Mouse (Mus musculus): ENCODE data around the gene Mx1. TPM values are rescaled to one million over a fixed set of nuclear protein-coding genes. Genes with fewer than 3 reads are reported as not detected.

Mx1 gene
- total and polyA plus RNA-seq, 3 experiments: 0.72 to 8.6 (median 7.8) TPM

DNA sequence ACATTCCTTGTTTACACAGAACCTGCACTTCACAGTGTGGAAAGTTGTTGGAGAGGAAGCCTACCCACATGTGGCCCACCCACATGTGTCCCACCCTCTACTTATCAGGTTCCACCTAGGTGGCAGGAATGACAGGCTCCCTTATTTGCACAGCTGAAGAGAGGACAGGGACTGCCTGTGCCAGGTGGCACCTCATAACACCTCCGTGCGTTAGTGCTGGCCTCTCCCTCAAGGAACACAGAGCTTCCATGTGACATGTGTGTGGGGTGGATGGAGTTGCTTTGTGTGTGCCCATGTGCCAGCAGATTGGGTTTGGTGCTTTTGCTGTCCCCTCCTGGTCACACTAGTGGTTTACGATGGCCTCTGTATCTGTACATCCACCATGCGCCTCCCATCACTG, 62.7 kb downstream of the Mx1 start:
- Histone ChIP-seq H3K36me3 (replicated peaks in 1 of 2; ENCODE audit: control insufficient read depth in 1 of 2, insufficient read depth in 1 of 2, low read length in 1 of 2) (no peaks in the 10 kb centered on the region), H3K9ac (ENCODE audit: insufficient read depth, low read depth) (no peak overlapping the region), H3K4me3 (replicated peaks in 1 of 3; ENCODE audit: low read depth in 2 of 3, low read length in 2 of 3, poor library complexity in 1 of 3) (no peak overlapping the region), H3K4me2 (ENCODE audit: insufficient read depth, low read depth, poor library complexity, severe bottlenecking) (no peak overlapping the region), H3K4me1 (ENCODE audit: control insufficient read depth in 1 of 2, insufficient read depth in 2 of 2) (peaks cover 7 to 60% of the 10 kb centered on the region in 2 experiments), H3K9me3 (replicated peaks; ENCODE audit: low read length) (no peaks in the 10 kb centered on the region), H3K79me2 (replicated peaks; ENCODE audit: control insufficient read depth, extremely low read depth, insufficient read depth, poor library complexity, severe bottlenecking) (no peaks in the 10 kb centered on the region), H3K27ac (ENCODE audit: insufficient read depth, low read depth) (no peak overlapping the region), H3K27me3 (replicated peaks) (no peaks in the 10 kb centered on the region)
- DNase-seq (ENCODE audit: extremely low read depth): no peak
- dilution Hi-C loops (cut with MboI; ENCODE audit: extremely low pct_ligation_motif_present, extremely low pct_unique_long_range_greater_than_20kb, low sequenced_read_pairs) (no loop called here), in situ Hi-C loops (cut with MboI; ENCODE audit: low pct_ligation_motif_present, low pct_unique_long_range_greater_than_20kb, low sequenced_read_pairs) (no loop called here)
- TF ChIP-seq POLR2AphosphoS2 (IDR thresholded peaks at IDR 0.05; ENCODE audit: low read depth, low read length) (no peak), JUND (conservative IDR thresholded peaks at IDR 0.05; ENCODE audit: low read depth, low read length) (no peak), SIN3A (IDR thresholded peaks at IDR 0.05; ENCODE audit: low read length) (no peak), TCF12 (IDR thresholded peaks at IDR 0.05; ENCODE audit: low read depth, low read length) (no peak), CTCF (conservative IDR thresholded peaks at IDR 0.05 in 1 of 2, IDR thresholded peaks at IDR 0.05 in 1 of 2; ENCODE audit: low read depth in 2 of 2, low read length in 2 of 2) (no peak), IRF4 (IDR thresholded peaks at IDR 0.05; ENCODE audit: low read depth, low read length) (no peak), MXI1 (IDR thresholded peaks at IDR 0.05; ENCODE audit: low read depth, low read length) (no peak), CHD2 (IDR thresholded peaks at IDR 0.05; ENCODE audit: low read length) (no peak), ZNF384 (IDR thresholded peaks at IDR 0.05; ENCODE audit: low read depth, low read length) (no peak), MAZ (IDR thresholded peaks at IDR 0.05; ENCODE audit: low read depth, low read length) (no peak), USF2 (conservative IDR thresholded peaks at IDR 0.05; ENCODE audit: low read depth, low read length) (no peak), EP300 (IDR thresholded peaks at IDR 0.05; ENCODE audit: low read length) (no peak), MAFK (IDR thresholded peaks at IDR 0.05; ENCODE audit: insufficient replicate concordance, low read length) (no peak), E2F4 (IDR thresholded peaks at IDR 0.05; ENCODE audit: insufficient replicate concordance, low read depth, low read length) (no peak), POLR2A (IDR thresholded peaks at IDR 0.05; ENCODE audit: low read depth, low read length) (no peak), USF1 (IDR thresholded peaks at IDR 0.05; ENCODE audit: low read depth, low read length) (no peak), KAT2A (IDR thresholded peaks at IDR 0.05; ENCODE audit: insufficient replicate concordance, low read length) (no peak), TBP (conservative IDR thresholded peaks at IDR 0.05; ENCODE audit: low read depth, low read length) (no peak)

DNA sequence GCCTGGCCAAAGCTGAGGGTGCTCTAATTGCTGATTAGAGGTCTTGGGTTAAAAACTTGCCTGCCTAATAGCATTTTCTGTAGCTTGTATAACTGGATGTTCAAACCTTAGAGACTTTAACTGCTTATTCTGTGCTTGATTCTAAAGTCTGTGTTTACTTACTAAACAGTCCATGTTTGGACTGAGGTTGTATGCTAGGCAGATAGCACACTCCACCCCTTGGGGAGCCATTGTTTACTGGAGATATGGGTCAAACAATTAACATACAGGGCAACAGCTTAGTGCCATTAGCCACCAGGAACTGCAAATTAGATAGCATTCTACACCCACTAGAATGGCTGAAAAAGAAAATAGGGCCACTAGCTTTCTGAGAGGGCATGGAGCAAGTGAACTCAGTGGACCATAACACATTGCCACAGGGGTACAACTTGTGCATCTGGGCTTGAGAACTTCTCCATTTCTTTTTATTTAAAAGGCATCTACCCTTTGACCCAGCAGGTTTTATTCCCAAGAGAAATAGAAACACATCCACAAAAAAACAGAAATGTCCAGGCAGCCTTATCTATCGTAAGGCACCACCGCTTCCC, 64.7 kb downstream of the Mx1 start:
- no peak for TF ChIP-seq CHD1 (IDR thresholded peaks at IDR 0.05; ENCODE audit: low read depth, low read length)
- TF ChIP-seq CHD2 (IDR thresholded peaks at IDR 0.05; ENCODE audit: low read length): no peak
- TF ChIP-seq IRF4 (IDR thresholded peaks at IDR 0.05; ENCODE audit: low read depth, low read length): no peak
- TF ChIP-seq EP300 (IDR thresholded peaks at IDR 0.05; ENCODE audit: low read length): no peak
- no peak for TF ChIP-seq ZKSCAN1 (IDR thresholded peaks at IDR 0.05; ENCODE audit: borderline replicate concordance, low read depth, low read length)
- Histone ChIP-seq H3K4me2 (ENCODE audit: insufficient read depth, low read depth, poor library complexity, severe bottlenecking) (no peak overlapping the region), H3K4me1 (ENCODE audit: control insufficient read depth in 1 of 2, insufficient read depth in 2 of 2) (peaks cover 7 to 60% of the 10 kb centered on the region in 2 experiments), H3K36me3 (replicated peaks in 1 of 2; ENCODE audit: control insufficient read depth in 1 of 2, insufficient read depth in 1 of 2, low read length in 1 of 2) (no peaks in the 10 kb centered on the region), H3K27me3 (replicated peaks) (no peaks in the 10 kb centered on the region), H3K27ac (ENCODE audit: insufficient read depth, low read depth) (no peak overlapping the region), H3K79me2 (replicated peaks; ENCODE audit: control insufficient read depth, extremely low read depth, insufficient read depth, poor library complexity, severe bottlenecking) (no peaks in the 10 kb centered on the region), H3K9ac (ENCODE audit: insufficient read depth, low read depth) (no peak overlapping the region), H3K9me3 (replicated peaks; ENCODE audit: low read length) (no peaks in the 10 kb centered on the region), H3K4me3 (replicated peaks in 1 of 3; ENCODE audit: low read depth in 2 of 3, low read length in 2 of 3, poor library complexity in 1 of 3) (no peak overlapping the region)
- dilution Hi-C loops (cut with MboI; ENCODE audit: extremely low pct_ligation_motif_present, extremely low pct_unique_long_range_greater_than_20kb, low sequenced_read_pairs) (no loop called here), in situ Hi-C loops (cut with MboI; ENCODE audit: low pct_ligation_motif_present, low pct_unique_long_range_greater_than_20kb, low sequenced_read_pairs) (no loop called here)
- DNase-seq (ENCODE audit: extremely low read depth): no peak

Other genes starting within 250 kb of the Mx1 start
- 0.04 and 0.17 TPM in 2 replicates for gene Bace2, start 106.2 kb downstream of the Mx1 start, total RNA-seq (2012; rRNA removed)
- 0.04 and 0.63 TPM in 2 replicates for gene Bace2, start 106.2 kb downstream of the Mx1 start, total RNA-seq (2014; rRNA removed)
- gene Bace2, start 106.2 kb downstream of the Mx1 start, polyA plus RNA-seq (2012; ENCODE audit: insufficient read length, low read depth): 0.30 and 0.46 TPM in 2 replicates
- not detected in 2 replicates for gene Fam3b, start 51.9 kb upstream of the Mx1 start, total RNA-seq (2012; rRNA removed)
- 0.38 TPM in 1 of 2 replicates, not detected in the other for gene Fam3b, start 51.9 kb upstream of the Mx1 start, total RNA-seq (2014; rRNA removed)
- gene Fam3b, start 51.9 kb upstream of the Mx1 start, polyA plus RNA-seq (2012; ENCODE audit: insufficient read length, low read depth): not detected in 2 replicates
- not detected in 2 replicates for gene Tmprss2, start 148.3 kb upstream of the Mx1 start, total RNA-seq (2012; rRNA removed)
- not detected in 2 replicates for gene Tmprss2, start 148.3 kb upstream of the Mx1 start, total RNA-seq (2014; rRNA removed)
- gene Tmprss2, start 148.3 kb upstream of the Mx1 start, polyA plus RNA-seq (2012; ENCODE audit: insufficient read length, low read depth): not detected in 2 replicates